ENCODE assay signal across 10 mouse cellular contexts in genomic region chr9:107556346-107556745, GRCm38 (mm10). TPM values are rescaled to one million over a fixed set of nuclear protein-coding genes. Genes with fewer than 3 reads are reported as not detected.
DNase-seq lines count a peak whose midpoint lies in the region; ATAC-seq lines count a peak whose summit lies in the region.
"Had no signal": no experiment of that assay in that cellular context is flagged by ENCODE, and none has a peak within 500 bp of the region (broad histone marks: within the 10 kb centered on the region; RNA-seq: fewer than 3 reads in every experiment).

No protein-coding gene starts in this region.

- H3K36me3 ChIP-seq in kidney, embryonic 16.5 days (ENCODE audit: insufficient read depth, low read length), result peaks cover 41% of the 10 kb centered on the region
- peaks cover 45% of the 10 kb centered on the region for H3K36me3 ChIP-seq in embryonic facial prominence, embryonic 15.5 days
- peaks cover 44% of the 10 kb centered on the region for H3K36me3 ChIP-seq in limb, embryonic 15.5 days
- peaks cover 43% of the 10 kb centered on the region for H3K36me3 ChIP-seq in neural tube, embryonic 15.5 days

- WGBS in kidney, embryonic 16.5 days, result 72% methylated on average over 3 of the region's 3 CpGs
- WGBS in embryonic facial prominence, embryonic 15.5 days, result 62% methylated on average over 3 of the region's 3 CpGs
- 68% methylated on average over 3 of the region's 3 CpGs for WGBS in limb, embryonic 15.5 days
- WGBS in neural tube, embryonic 15.5 days, result 76% methylated on average over 3 of the region's 3 CpGs

- no peaks in the 10 kb centered on the region for H3K27me3 ChIP-seq in kidney, embryonic 16.5 days (ENCODE audit: insufficient read depth, low read length)
- H3K27me3 ChIP-seq in embryonic facial prominence, embryonic 15.5 days, result no peaks in the 10 kb centered on the region
- no peaks in the 10 kb centered on the region for H3K27me3 ChIP-seq in limb, embryonic 15.5 days
- H3K27me3 ChIP-seq in neural tube, embryonic 15.5 days (replicated peaks), result peaks cover 18% of the 10 kb centered on the region

- no peak overlapping the region for H3K27ac ChIP-seq in kidney, embryonic 16.5 days (ENCODE audit: low read length)
- H3K27ac ChIP-seq in embryonic facial prominence, embryonic 15.5 days (replicated peaks), result 0 out of 2 replicates have a peak overlapping the region, but pooled peaks have one; percentile 5
- 0 out of 2 replicates have a peak overlapping the region, but pooled peaks have one; percentile 97 for H3K27ac ChIP-seq in limb, embryonic 15.5 days
- no peak overlapping the region for H3K27ac ChIP-seq in neural tube, embryonic 15.5 days (replicated peaks)

- peak overlapping the region; percentile 90 for H3K9ac ChIP-seq in kidney, embryonic 16.5 days (replicated peaks; ENCODE audit: low read length)
- H3K9ac ChIP-seq in embryonic facial prominence, embryonic 15.5 days, result 0 out of 2 replicates have a peak overlapping the region, but pooled peaks have one; percentile 71
- peak overlapping the region; percentile 11; the same call in 1 of the 2 replicates for H3K9ac ChIP-seq in limb, embryonic 15.5 days
- H3K9ac ChIP-seq in neural tube, embryonic 15.5 days (replicated peaks), result no peak overlapping the region

- peaks cover 42% of the 10 kb centered on the region for H3K4me1 ChIP-seq in kidney, embryonic 16.5 days (ENCODE audit: insufficient read depth, low read length)
- H3K4me1 ChIP-seq in embryonic facial prominence, embryonic 15.5 days, result peaks cover 51% of the 10 kb centered on the region
- peaks cover 49% of the 10 kb centered on the region for H3K4me1 ChIP-seq in limb, embryonic 15.5 days
- peaks cover 50% of the 10 kb centered on the region for H3K4me1 ChIP-seq in neural tube, embryonic 15.5 days

- DNase-seq in kidney, adult 18-20 months, result no peak
- no peak for DNase-seq in gastrocnemius, postnatal 10 days
- DNase-seq in layer of hippocampus, postnatal 36 days, result no peak
- DNase-seq in cerebellum, adult 11-12 months, result no peak
- DNase-seq: lung, adult 2 months; spleen, adult 18-20 months had no signal

- H3K4me3 ChIP-seq in kidney, embryonic 16.5 days (ENCODE audit: low read length), result peak overlapping the region; percentile 81
- peak overlapping the region; percentile 83 for H3K4me3 ChIP-seq in embryonic facial prominence, embryonic 15.5 days (replicated peaks)
- H3K4me3 ChIP-seq in limb, embryonic 15.5 days, result peak overlapping the region; percentile 72
- H3K4me3 ChIP-seq in neural tube, embryonic 15.5 days (replicated peaks), result peak overlapping the region; percentile 82; the same call in 1 of the 2 replicates

- no peak for ATAC-seq in kidney, embryonic 16.5 days (ENCODE audit: low FRiP score, low TSS enrichment)
- no peak for ATAC-seq in embryonic facial prominence, embryonic 15.5 days (ENCODE audit: insufficient number of reproducible peaks, low FRiP score, low TSS enrichment, low read depth)
- no peak for ATAC-seq in limb, embryonic 15.5 days (ENCODE audit: insufficient number of reproducible peaks, low FRiP score, low TSS enrichment, low read depth)
- no peak for ATAC-seq in neural tube, embryonic 15.5 days (ENCODE audit: low FRiP score)

- H3K4me2 ChIP-seq in kidney, embryonic 16.5 days (replicated peaks; ENCODE audit: low read depth, low read length), result peak overlapping the region; percentile 95
- peak overlapping the region; percentile 92 for H3K4me2 ChIP-seq in embryonic facial prominence, embryonic 15.5 days (replicated peaks)
- H3K4me2 ChIP-seq in limb, embryonic 15.5 days, result peak overlapping the region; percentile 89
- peak overlapping the region; percentile 89 for H3K4me2 ChIP-seq in neural tube, embryonic 15.5 days

- H3K9me3 ChIP-seq in kidney, embryonic 16.5 days (ENCODE audit: low read length), result no peaks in the 10 kb centered on the region
- H3K9me3 ChIP-seq in embryonic facial prominence, embryonic 15.5 days (replicated peaks), result no peaks in the 10 kb centered on the region
- no peaks in the 10 kb centered on the region for H3K9me3 ChIP-seq in limb, embryonic 15.5 days
- H3K9me3 ChIP-seq in neural tube, embryonic 15.5 days (replicated peaks), result no peaks in the 10 kb centered on the region

RNA-seq across cellular contexts. Expression of gene Rassf1, which starts 5.0 kb away (rescaled TPM):
- 66.8 and 68.9 TPM in 2 replicates for polyA plus RNA-seq in kidney, embryonic 16.5 days (2015; fragmentation: Nextera tagmentation; extraction: Ambion mirVana)
- 82.0 and 87.7 TPM in 2 replicates for polyA plus RNA-seq in embryonic facial prominence, embryonic 15.5 days (2015; fragmentation: Nextera tagmentation; extraction: Ambion mirVana)
- polyA plus RNA-seq in limb, embryonic 15.5 days (2015; fragmentation: Nextera tagmentation; extraction: Ambion mirVana), result 89.7 and 95.4 TPM in 2 replicates
- polyA plus RNA-seq in neural tube, embryonic 15.5 days (2015; fragmentation: Nextera tagmentation; extraction: Ambion mirVana), result 41.2 and 46.1 TPM in 2 replicates
- 10 to 100 TPM; 15.1 to 23.4 TPM for total RNA-seq in gastrocnemius, postnatal 10 days (2021)
- total RNA-seq in layer of hippocampus, postnatal 36 days (2021), result 10 to 100 TPM; 15.8 TPM

RNA-seq across cellular contexts. Expression of gene Tusc2, which starts 6.7 kb away (rescaled TPM):
- 45.3 and 48.0 TPM in 2 replicates for polyA plus RNA-seq in kidney, embryonic 16.5 days (2015; fragmentation: Nextera tagmentation; extraction: Ambion mirVana)
- 42.9 and 43.6 TPM in 2 replicates for polyA plus RNA-seq in embryonic facial prominence, embryonic 15.5 days (2015; fragmentation: Nextera tagmentation; extraction: Ambion mirVana)
- 35.9 and 37.3 TPM in 2 replicates for polyA plus RNA-seq in limb, embryonic 15.5 days (2015; fragmentation: Nextera tagmentation; extraction: Ambion mirVana)
- 112 and 125 TPM in 2 replicates for polyA plus RNA-seq in neural tube, embryonic 15.5 days (2015; fragmentation: Nextera tagmentation; extraction: Ambion mirVana)
- 10 to 100 TPM; 18.7 to 20.9 TPM for total RNA-seq in gastrocnemius, postnatal 10 days (2021)
- total RNA-seq in layer of hippocampus, postnatal 36 days (2021), result 10 to 100 TPM; 70.1 to 82.0 TPM

RNA-seq across cellular contexts. Expression of gene Zmynd10, which starts 9.2 kb away (rescaled TPM):
- 3.3 and 3.9 TPM in 2 replicates for polyA plus RNA-seq in kidney, embryonic 16.5 days (2015; fragmentation: Nextera tagmentation; extraction: Ambion mirVana)
- 10.7 and 25.9 TPM in 2 replicates for polyA plus RNA-seq in embryonic facial prominence, embryonic 15.5 days (2015; fragmentation: Nextera tagmentation; extraction: Ambion mirVana)
- 1.0 and 1.3 TPM in 2 replicates for polyA plus RNA-seq in limb, embryonic 15.5 days (2015; fragmentation: Nextera tagmentation; extraction: Ambion mirVana)
- 1.6 and 2.6 TPM in 2 replicates for polyA plus RNA-seq in neural tube, embryonic 15.5 days (2015; fragmentation: Nextera tagmentation; extraction: Ambion mirVana)
- total RNA-seq in gastrocnemius, postnatal 10 days (2021), result under 1 TPM in 1 of 2 experiments, not detected in 1; 0.18 TPM
- 1 to 10 TPM; 3.4 to 4.3 TPM for total RNA-seq in layer of hippocampus, postnatal 36 days (2021)

RNA-seq across cellular contexts. Expression of gene Hyal2, which starts 11.4 kb away (rescaled TPM):
- polyA plus RNA-seq in kidney, embryonic 16.5 days (2015; fragmentation: Nextera tagmentation; extraction: Ambion mirVana), result 131 and 132 TPM in 2 replicates
- polyA plus RNA-seq in embryonic facial prominence, embryonic 15.5 days (2015; fragmentation: Nextera tagmentation; extraction: Ambion mirVana), result 97.5 and 98.4 TPM in 2 replicates
- 101 and 104 TPM in 2 replicates for polyA plus RNA-seq in limb, embryonic 15.5 days (2015; fragmentation: Nextera tagmentation; extraction: Ambion mirVana)
- polyA plus RNA-seq in neural tube, embryonic 15.5 days (2015; fragmentation: Nextera tagmentation; extraction: Ambion mirVana), result 56.0 and 57.3 TPM in 2 replicates
- total RNA-seq in gastrocnemius, postnatal 10 days (2021), result 10 to 100 TPM; 14.4 to 27.5 TPM
- 10 to 100 TPM; 13.0 to 13.5 TPM for total RNA-seq in layer of hippocampus, postnatal 36 days (2021)

RNA-seq across cellular contexts. Expression of gene Nprl2, which starts 14.3 kb away (rescaled TPM):
- 57.0 and 59.0 TPM in 2 replicates for polyA plus RNA-seq in kidney, embryonic 16.5 days (2015; fragmentation: Nextera tagmentation; extraction: Ambion mirVana)
- 41.9 and 48.0 TPM in 2 replicates for polyA plus RNA-seq in embryonic facial prominence, embryonic 15.5 days (2015; fragmentation: Nextera tagmentation; extraction: Ambion mirVana)
- 40.4 and 44.1 TPM in 2 replicates for polyA plus RNA-seq in limb, embryonic 15.5 days (2015; fragmentation: Nextera tagmentation; extraction: Ambion mirVana)
- 67.5 and 77.9 TPM in 2 replicates for polyA plus RNA-seq in neural tube, embryonic 15.5 days (2015; fragmentation: Nextera tagmentation; extraction: Ambion mirVana)
- 1 to 10 TPM; 7.3 to 8.0 TPM for total RNA-seq in gastrocnemius, postnatal 10 days (2021)
- total RNA-seq in layer of hippocampus, postnatal 36 days (2021), result 10 to 100 TPM; 39.7 to 47.9 TPM

Comparison
In these comparisons a context has a peak if more than half of its experiments do, and no peak if none do; other contexts are left out.
1. H3K27ac ChIP-seq: peak in embryonic facial prominence, embryonic 15.5 days (single experiment) and limb, embryonic 15.5 days (single experiment); none in kidney, embryonic 16.5 days (single experiment) and neural tube, embryonic 15.5 days (single experiment).
2. Peak in every context shown above with its lines, with median percentiles within 50 percentile points of each other: H3K4me2 ChIP-seq and H3K4me3 ChIP-seq.